Mouse (Mus musculus) left cerebral cortex, postnatal 10 days (tissue): ENCODE data around the gene Dck. TPM values are rescaled to one million over a fixed set of nuclear protein-coding genes. Genes with fewer than 3 reads are reported as not detected.
A peak's percentile ranks its signal among the peaks of the same experiment; 100 is the strongest.

Experiments
- DNase-seq, 2 experiments: peaks; one replicate each; pipeline ENCODE4 v3.0.0; 2021 to 2022; ENCODE audit warnings: low spot score in 2 of 2, mixed read lengths in 1 of 2; ENCODE audit errors: extremely low spot score in 1 of 2
- intact Hi-C: fragments of 180-260 bp; cut with DNase I; formaldehyde crosslinking; loops from one replicate; pipeline ENCODE4 v1.15.1; 2025
- total RNA-seq, 2 experiments: library from RNA; stranded (reverse); gene quantifications; 2 replicates each; pipeline ENCODE4 v1.2.3; 2021

The Dck gene
- total RNA-seq, 2 experiments from 2014 or later, result 19.5 to 20.3 TPM

DNA sequence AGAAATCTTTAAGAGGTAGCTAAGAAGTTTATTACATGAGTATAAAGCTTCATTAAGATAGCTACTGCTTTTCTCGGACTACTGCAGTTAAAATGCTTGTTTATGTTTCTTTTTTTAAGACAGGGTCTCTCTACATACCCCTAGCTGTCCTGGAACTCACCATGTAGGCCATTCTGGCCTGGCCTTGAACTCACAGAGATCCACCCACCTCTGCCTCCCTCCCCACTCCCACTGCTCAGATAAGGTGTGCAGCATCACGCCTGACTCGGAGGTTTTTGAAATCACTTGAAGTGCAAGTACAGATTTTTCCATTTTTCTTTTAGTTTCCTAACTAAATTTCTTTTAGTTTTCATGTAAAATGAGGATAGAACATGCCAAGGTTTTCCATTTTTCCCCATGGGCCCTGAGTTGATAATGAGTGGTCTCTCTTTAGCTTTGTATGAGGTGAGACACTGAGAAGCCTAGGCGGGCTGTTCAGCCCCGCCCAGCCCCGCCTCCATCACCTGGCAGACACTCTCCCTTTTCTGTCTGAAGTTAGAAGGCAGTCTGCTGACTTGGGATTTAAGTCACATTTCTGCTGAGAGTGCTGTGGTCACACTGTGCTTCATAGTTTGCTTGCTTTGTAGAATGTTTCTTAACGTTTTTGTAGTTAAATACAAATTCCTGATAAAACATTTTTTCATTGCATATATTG lies 17.4 kb downstream of the Dck start:
- intact Hi-C loops, result no loop called here
- DNase-seq, result no peak

DNA sequence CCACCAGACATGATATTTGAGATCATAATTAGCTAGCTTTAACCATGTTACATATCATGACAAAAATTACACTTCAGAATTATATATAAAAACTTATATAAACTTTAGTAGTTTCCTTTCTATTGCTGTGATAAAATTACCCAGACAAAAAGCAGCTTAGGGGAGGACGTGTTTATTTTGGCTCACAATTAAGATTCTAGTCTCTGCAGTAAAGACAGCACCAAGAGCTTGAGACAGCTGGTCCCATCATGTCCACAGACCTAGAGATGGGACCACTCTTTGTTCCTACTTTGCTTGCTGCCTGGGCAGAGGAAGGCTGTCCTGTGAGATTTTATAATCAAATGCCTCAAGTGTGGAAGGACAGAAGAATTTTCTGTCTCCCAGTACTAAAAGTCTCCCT lies 20.3 kb downstream of the Dck start:
- no peak for DNase-seq
- intact Hi-C loops, result no loop called here

DNA sequence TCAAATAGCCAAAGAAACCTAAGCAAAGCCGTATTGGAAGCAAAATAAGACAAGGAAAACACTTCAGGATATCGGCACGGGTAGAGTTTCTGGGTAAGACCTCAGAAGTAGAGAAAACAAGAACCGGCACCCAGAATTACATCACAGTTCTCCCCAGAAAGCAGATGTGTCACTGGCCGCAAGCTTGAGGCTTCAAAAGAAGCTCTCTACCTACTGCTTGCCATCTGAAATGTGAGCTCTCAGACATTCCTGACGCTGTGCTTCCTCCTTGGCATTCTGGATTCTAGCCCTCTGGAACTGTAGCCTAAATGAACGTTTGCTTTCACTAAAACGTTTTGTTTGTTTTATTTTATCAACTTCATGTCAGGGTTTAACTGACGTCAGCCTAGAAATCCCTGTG lies 25.9 kb downstream of the Dck start:
- DNase-seq, result no peak
- intact Hi-C loops, result loop anchor here (2.0 to 10.0 kb wide), 2 partner anchors 434 to 594 kb away; no protein-coding TSS in a partner anchor

DNA sequence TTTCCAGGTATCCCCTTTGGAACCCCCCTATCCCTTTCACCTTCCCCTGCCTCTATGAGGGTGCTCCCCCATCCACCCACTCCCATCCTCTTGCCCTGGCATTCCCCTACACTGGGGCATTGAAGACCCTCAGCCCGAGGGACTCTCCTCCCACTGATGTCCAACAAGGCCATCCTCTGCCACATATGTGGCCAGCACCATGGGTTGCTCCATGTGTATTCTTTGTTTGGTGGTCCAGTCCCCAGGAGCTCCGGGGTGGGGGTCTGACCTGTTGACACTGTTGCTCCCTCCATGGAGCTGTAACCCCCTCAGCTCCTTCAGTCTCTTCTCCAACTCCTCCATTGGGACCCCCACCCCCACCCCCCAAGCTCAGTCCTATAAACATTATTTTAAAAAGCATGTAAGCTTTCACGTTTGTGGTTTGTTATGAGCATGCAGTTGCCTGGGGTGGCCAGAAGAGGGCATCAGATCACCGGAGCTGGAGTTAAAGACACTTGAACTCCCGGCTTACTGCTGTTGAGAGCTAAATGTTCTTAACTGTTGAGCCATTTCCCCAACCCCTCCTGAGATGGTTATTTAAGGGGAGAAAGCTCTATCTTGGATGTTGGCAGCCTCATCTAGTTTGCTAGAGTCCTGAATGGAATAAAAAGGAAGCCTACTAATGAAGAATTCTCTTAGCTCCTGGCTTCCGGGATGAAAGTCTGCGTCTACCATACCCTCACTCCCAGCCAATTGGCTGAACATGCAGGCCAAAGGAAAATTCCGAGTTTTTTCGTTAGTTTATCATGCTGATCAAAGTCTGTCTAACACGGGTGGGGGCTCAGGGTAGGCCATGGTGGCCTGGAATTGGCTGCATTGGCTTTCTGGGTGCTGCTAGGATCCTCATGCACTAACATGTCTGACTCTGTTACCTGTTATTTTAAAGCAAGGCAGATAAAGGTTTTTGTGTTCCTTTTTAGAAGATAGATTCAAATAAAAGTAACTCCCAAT lies 26.8 kb downstream of the Dck start:
- intact Hi-C loops, result loop anchor here (2.0 to 10.0 kb wide), 2 partner anchors 433 to 593 kb away; no protein-coding TSS in a partner anchor
- peak; percentile 39 to 44 for DNase-seq

DNA sequence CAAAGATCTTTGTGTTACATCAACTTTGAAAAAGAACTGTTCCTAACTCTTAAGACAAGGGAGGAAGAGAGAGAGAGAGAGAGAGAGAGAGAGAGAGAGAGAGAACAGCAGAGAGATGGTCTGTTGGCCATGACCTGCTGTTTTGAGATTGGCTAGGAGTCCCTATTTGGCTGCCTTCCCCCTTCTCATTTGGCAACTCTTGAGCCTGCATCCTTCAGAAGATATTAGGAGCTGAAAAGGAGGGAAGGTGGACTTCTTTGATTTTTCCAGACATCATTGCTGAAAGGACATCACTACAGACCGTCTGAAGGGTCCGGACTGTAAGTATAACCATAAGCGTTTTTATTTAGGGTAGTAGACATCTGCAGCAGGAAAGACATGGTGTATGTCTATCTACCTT lies 28.9 kb downstream of the Dck start:
- intact Hi-C loops, result loop anchor here (10.0 kb wide), 1 partner anchor 431 kb away; no protein-coding TSS in a partner anchor
- no peak for DNase-seq

DNA sequence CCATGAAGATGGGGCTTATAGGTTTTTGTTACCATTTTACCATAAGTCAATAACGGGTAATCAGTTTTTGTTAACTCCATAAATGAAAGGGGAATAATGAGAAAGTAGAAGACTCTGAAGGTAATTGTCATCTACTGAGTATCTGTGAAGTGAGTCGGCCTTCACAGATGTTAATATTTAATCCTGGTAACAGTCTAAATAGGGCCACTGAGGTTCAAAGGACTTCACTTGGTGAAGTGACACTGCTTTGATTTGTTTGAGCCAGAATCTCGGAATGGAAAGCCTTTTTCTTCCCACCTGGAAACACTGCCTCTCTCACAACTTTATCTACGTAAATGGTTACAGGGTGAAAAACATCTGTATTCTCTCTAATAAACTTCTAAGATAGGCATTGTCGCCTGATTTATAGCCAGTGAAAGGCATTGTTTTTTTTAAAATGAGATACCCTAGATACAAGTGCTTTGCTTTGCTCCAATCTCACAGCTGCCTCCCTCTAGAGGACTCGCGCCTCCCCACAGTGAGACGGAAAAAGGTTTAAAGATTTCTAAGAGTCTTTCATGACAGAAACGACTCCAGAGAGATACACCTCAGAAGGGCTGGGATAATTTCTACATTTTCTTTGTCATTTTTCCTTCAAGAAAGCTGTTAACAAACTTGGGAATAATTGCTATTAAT lies 31.3 kb downstream of the Dck start:
- no peak for DNase-seq
- intact Hi-C loops, result loop anchor here (10.0 kb wide), 1 partner anchor 429 kb away; no protein-coding TSS in a partner anchor

DNA sequence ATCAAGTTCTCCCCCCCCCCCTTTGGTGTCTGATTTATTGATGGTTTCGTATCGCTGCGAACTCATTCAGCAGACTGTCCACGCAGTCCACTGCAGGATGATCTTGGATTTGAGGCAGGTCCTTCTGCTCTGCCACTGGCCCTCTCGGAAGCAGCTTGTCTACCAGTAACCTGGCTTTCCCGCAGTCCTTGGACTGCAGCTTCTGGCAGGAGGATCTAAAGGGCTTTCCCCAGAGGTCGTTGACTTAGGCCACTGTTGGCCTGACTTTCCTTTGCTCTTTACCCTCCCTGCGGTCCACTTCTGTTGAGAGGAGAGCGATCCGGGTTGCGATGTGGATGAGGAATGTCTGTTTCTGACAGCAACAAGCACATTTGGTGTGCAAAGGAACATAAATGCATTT lies 31.8 kb downstream of the Dck start:
- DNase-seq, result no peak
- intact Hi-C loops, result loop anchor here (10.0 kb wide), 1 partner anchor 428 kb away; no protein-coding TSS in a partner anchor

DNA sequence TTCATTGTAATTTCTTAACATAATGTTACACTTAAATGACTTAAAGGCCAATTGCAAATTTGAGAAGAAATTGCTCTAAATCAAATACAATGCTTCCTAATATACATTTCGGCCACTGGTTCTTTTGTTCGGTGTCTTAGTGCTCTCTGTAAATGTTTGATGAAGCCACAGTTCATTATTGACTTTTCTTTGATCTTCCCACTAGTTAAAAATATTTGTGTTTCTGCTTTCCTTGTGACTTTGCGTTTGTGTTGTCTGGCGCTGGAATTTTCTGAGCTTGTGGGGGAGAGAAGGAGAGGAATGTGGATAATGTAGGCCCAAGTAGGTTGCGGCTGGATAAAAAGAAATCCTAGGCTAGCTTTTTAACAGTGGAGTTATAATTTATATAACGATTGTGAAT lies 32.3 kb downstream of the Dck start:
- no peak for DNase-seq
- intact Hi-C loops, result loop anchor here (10.0 kb wide), 1 partner anchor 428 kb away; no protein-coding TSS in a partner anchor

DNA sequence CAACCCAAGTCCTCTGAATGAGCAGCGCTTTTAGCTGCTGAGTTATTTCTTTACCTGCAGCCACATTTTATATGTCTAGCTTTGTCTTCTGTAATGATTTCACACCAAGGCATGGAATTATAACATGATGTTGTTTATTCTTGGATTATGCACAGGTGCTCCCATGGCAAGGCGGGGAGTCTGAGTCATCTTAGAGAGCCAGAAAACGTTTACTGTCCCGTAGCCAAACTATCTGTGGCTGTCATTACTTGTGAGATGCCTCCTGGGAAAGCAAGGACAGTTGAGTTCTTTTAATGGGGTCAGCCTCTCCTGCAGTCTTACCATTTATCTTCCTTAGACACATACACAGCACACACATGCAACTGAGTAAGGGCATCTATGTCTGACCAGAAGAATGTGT lies 40.8 kb downstream of the Dck start:
- no peak for DNase-seq
- intact Hi-C loops, result no loop called here

DNA sequence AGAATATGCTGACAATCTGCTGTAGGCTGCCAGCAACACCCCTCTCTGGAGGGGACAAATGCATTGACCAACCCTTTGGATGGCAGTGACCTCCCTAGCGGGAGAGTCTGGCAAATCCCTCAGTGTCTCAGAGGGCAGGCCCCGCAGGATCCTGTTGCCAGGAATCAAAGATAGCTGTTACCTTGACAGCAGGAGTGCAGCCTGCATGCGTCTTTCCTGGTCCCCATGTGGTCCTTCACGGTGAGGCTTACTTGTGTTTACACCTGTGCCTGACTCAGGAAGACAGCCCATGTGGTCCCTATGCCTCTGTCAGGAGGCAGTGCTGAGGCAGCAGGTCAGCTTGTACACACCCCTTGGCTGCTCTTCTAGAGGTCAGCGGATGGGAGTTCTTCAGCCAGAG lies 41.5 kb downstream of the Dck start:
- intact Hi-C loops, result no loop called here
- no peak for DNase-seq

DNA sequence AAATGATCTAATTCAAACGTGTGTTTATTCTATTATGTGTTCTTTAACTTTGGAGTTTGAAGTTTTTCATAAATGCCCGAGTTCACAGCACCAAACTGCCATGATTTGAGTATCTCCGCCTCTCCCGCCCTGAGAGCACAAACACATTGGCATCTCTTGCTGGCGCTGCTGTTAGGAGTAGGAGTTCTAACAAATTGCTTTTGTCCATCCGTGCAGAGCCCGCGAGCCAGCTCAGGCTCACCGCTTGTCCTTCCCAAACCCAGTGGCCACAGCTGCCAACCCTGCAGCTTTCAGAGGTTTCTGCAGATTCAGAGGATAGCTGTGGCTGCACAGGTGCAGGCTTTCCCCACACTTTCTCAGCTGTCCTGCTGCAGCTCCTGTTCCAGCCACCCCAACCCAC lies 42.5 kb downstream of the Dck start:
- intact Hi-C loops, result no loop called here
- DNase-seq, result peak in 1 of 2 experiments; percentile 22

DNA sequence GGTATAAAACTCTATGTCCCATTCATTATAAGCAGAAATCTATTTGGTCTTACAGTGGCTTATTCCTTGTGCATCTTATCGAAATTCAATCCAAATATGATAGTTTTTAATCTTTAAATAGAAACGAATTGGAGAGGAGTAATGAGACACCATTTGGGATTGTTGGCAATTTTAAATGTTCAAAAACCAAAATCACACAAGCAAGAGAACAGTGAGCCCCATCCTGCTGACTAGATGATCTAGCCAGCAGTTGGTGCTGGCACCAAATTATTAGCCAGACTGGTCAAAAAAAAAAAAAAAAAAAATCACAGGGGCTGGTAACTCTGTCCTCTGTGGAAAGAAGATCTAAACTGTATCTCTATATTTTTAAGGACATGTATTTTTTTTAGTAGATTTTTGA lies 48.4 kb downstream of the Dck start:
- DNase-seq, result no peak
- intact Hi-C loops, result no loop called here

DNA sequence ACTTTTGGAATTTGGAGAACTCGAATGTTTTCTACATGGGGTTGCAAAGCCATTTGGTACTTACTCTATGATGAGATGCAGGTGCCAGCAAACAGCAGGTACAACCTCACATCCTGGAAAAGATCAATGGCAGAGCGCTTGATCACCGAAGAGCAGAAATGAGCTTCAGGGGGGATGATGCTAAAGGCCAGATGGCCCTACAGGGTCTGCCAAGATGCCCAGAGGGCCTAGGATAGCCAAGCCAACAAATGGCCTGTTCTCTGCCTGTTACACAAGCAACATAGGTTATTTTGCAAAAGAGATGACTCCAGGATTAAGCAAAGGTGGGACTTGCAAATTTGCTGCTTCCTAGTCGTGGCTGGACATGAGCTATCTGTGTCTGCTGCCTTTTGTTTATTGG lies 49.8 kb downstream of the Dck start:
- intact Hi-C loops, result no loop called here
- DNase-seq, result no peak

DNA sequence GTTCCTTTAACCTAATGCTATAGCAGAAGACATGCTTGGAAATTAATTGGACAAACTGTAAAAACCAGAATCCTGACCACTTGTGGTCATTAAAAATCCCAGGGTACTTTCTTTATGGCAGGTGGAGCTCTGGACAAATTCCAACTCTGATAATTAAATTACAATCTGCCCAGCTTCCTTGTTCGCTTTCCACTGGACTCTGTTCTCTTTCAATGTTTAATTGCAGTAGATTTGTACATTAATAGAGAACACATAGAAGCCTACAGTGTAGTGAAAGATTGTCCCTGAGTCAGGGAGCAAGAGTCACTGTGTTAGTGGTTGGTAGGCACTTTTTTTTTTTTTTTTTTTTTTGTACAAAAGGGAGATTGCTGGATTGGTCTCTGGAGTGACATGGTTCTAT lies 56.7 kb downstream of the Dck start:
- DNase-seq, result no peak
- intact Hi-C loops, result no loop called here

DNA sequence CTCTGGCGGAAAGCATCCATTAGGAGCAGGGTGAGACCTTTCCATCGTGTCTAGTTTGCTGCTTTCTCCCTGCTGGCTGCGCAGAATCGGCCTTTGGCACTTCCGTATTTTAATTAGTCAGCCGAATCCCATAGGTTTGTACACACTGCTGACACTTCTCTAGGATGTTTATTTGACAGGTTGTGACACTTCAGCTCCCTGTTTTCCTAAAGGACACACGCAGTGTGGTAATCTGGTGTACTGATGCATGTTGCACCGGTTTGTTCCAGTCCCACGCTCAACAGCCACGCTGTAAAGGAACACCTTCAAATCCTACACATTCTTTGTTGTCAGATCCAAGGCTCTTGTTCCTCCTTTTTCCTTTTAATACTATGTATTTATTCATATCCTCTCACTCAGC lies 60.0 kb downstream of the Dck start:
- DNase-seq, result no peak
- intact Hi-C loops, result no loop called here

DNA sequence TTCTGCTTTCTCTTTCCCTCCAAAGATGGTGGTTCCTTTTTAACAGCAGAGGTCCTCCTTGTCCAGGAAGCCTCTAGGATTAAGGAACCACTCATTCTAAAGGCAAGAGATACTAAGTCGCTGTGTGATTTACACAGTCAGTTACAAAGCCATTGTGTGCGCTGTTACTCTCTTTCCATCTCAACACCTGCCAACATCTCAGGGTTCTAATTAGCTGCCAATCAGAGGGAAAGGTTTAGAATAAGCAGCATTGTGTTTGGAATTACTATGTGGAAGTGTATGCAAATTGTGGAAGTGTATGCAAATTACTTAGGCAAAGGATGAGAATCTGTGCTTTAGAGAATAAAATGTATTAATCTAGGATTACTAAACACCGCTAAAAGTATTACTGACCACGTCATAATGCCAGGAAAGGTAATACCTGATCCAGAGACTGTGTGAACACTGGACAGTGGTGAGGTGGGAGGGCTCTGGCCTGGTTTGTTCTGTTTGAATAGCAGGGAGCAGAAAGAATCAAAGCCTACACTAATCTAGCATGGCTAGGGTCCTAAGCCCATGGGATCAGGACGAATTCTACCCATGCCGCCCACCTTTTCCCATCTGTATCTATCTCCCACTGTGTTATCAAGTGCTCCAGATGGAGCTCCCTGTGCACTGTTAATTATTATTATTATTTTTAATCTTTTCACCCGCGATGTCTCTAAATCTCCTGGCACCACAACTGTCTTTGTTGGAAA lies 65.2 kb downstream of the Dck start:
- DNase-seq, result no peak
- intact Hi-C loops, result no loop called here

DNA sequence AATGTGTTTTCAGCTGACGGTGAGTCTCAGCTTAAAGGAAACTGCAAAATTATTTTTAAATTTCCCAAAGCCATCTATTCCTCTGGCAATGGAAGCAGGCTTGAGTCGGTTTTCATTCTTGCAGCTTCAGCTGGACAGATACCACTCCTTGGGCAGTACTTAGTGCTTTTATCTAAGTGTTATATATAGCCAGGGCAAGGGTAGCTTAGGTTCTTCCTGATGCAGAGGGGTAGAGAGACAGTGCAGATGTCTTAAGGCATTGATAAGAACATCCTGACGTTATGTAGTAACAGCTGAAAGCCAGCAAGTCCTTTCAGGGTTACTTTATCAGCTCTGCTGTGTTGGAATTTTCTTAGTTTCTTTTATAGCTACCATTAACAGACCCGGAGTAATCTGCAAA lies 66.1 kb downstream of the Dck start:
- intact Hi-C loops, result no loop called here
- DNase-seq, result no peak

DNA sequence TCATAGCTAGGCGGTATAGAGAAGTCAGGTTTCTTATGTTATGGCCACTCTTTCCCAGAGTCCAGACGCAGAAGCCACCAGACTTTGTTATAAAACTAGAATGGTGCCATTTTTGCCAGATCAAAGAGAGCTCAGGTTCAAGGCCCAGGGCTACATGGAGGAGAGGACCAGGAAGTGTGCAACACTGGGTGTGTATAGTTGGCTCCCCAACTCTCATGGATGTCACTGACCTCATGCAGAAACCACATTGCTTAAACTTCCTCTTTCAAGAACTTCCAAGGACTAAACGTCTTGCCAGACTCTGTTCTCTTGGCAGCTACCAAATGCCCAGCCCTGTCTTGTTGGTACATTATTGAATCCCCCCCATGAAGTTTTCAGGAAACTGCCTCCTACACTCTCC lies 67.1 kb downstream of the Dck start:
- intact Hi-C loops, result no loop called here
- no peak for DNase-seq
